Mouse (Mus musculus) cerebellum, postnatal 14 days (tissue): ENCODE measurements around the gene Nckap5l.
"Not testable (repeated sequence)": the region's sequence is repeated elsewhere in the genome, so short reads cannot be mapped to it uniquely, and the experiment has no call there.

Experiments
- DNase-seq, 2 experiments: peaks; one replicate each; pipeline ENCODE4 v3.0.0; 2021; ENCODE audit warnings: mixed read lengths in 2 of 2

Gene Nckap5l

DNA sequence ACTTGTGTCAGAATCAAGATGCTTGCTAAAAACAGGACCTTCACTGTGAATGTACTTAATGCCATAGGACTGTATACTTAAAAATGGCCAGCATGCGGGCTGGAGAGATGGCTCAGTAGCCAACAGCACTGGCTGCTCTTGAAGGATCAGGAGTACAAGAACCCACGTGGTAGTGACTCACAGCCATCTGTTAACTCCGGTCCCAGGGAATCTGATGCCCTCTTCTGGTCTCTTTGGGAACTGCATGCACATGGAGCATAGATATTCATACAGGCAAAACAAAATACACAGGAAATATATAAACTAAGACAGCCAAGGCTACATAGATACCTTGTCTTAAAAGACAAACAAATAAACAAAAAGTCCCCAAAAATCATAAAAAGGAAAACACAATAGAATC lies 11.5 kb upstream of the Nckap5l start:
- peak; percentile 93 to 96 for DNase-seq

DNA sequence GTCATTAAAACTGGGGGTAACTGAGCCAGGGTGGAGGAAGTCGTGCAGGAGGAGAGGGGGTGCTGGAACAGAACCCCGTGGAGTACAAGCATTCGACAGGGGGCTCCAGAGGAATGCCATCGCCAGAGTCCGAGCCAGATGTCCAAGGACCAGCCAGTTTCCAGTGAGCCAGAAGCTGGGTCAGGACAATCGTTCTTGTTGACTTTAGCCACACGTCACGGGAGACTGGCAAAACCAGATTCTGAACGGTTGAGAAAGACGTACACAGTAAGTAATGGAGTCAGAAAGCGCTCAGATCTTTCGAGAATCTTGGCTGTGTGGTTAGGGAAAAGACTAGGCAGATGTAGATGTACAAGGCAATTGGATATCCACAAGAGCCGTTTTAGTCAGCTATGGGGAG lies 5.6 kb upstream of the Nckap5l start:
- DNase-seq = no peak

DNA sequence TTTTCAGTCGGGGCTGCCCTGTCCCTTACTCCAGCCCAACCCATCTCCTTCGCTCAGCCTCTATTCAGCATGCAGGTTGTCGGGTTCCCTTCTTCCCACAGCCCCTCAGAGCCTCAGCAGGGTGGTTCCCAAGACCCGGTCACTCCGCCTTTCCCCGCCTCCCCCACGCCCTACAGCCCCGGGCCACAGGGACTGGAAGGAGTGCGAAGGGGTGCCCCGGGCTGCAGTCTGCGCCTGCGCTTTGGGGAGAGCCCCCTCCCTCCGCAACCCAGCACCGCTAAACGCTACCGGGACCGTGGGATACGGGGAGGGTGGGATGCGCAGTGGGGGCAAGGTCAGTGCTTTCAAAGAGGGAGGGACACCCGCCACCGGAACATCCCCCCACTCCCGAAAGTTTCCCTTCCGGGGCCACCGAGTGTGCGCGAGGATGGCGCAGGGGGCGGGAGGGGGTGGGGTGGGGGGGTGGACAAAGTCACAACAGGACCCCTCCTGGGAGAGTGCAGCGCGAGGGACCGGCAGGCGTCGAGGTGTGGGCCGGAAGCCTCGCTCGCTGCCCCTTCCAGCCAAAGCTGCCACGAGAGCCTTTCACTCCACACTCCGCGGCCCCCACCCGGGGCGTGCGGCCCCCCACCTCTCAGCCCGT lies 464 bp downstream of the Nckap5l start:
- peak; percentile 75 to 77 for DNase-seq

DNA sequence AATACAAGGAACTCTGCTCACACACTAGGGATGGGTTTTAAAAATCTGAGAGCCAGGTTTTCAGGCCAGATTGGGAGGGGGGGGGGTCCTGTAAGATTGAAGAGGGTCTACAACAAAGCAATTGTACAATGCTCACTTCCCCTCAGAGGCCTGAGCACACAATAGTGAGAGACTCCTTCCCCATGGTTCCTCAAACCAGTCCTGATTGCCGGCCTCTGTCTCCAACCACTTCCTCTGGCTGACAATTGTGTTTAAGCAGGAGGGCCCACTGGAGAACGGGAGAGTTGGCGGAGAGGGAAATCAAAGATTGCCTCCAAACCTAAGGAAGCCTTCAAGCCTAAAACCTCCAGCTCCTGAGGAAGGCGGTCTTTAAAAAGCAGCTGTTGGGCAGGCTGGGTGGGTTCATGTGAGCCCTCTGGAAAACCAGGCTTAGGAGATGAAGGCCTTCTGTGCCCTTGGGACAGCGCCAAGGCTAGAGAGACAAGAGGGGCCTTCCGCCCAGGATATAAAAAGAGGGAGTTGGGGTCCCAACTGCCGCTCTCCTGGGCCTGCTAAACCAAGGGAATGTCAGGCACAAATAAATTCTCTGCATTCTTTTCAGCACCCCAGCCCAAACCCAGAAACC lies 1.1 kb downstream of the Nckap5l start:
- peak; percentile 62 to 71 for DNase-seq

DNA sequence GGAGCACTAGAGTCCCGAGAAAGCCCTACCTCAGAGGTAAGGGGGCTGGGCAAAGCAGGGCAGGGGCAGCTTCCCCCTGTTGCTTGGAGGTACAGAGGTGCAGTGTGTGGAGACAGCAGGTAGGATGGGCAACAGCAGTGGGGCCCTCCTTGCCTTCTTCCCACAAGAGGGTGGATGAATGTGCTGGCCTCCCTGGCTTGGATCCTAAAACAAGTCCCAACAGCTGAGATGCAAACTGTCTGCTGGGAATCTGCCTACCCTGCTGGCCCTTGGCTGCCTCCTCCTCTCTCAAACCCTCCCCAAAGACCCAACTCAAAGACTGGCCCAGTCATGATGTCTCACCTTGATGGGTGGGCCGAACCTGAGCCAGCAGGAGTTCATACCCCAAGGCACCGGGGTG lies 2.1 kb downstream of the Nckap5l start:
- no peak for DNase-seq

DNA sequence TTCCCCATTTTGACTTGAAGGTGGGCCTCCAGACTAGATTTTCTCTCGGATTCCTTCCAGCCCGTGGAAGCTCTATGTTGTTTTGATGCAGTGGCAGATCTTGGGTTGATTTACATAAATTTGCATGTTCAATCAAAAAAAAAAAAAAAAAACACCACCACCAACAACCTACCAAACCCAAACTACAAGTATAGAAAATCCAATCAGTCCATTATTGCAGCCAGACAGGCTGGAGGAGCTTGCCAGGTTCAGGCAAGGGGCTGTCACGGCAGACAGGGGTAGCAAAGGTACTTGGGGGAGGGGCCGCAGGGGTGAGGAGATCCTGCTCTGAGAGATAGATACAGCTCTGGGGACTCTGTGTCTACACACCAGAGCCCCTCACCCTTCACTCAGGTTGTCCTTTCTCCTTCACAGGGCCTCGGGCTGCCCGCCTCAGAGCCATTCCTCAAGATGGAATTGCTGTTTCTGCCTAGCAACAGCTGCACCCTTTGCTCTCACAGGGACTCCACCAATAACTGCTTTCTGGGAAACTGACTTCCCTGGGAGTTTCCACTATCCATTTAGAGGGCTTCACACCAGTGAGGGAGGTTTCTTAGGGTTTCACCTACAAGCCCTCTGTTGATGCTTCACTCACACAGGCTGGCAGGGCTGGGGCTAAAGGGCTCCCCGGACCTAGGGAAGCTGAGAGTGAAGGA lies 2.8 kb downstream of the Nckap5l start:
- DNase-seq = no peak

DNA sequence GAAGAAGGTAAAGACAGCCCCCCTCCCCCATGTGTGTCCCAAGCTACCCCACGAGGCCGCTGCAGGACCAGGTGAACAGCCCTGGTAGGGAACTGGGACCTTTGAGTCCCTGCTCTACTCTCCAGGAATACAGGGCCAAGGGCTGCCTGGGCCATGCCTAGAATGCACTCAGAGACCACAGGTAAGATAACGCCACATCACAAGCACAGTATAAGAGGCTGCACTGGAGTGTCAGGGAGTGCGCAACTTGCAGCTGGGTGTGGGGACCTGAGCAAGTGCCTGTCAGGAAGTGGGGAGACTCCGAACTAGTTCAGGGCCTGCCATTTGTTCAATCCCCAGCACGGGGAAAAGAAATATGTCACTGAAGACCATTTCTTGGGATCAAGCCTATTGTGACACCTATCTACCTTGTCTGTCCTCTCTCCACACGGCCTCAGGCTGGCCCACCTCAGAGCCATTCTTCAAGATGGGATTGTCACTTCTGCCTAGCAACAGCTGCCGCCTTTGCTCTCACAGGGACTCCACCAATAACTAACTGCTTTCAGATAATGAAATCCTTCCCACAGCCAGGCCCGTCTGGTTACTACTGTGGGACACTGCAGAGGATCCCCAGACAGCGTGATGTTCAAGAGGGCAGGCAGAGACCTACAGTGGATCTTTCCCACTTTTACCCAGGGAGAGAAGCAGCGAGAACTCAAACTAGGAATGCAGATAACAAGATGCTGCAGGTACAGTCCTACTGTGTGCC lies 4.2 kb downstream of the Nckap5l start:
- DNase-seq = no peak

DNA sequence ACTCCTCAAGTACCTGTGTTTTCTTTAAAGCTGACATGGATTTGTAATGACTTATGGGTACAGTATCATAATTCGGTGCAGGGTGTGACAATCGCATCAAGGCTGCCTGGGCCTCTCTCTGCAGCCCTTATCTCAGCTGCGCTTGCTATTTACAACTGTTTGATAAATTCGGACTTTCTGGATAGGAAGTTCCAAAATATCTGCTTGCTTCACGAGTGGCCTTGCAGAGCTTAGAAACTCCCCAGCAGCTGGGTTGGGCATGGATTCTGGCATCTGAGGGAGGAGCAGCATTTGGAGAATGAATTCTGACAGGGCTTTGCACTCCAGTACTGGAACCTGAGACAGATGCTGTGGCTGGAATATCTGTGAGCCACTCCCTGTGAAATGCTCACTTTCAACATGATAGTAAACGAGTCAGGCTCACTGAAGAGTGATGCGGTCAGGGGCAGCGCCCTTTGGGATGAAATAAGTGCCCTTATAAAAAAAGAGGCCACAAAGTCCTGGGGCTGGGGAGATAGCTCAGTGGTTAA lies 7.7 kb downstream of the Nckap5l start:
- no peak for DNase-seq

DNA sequence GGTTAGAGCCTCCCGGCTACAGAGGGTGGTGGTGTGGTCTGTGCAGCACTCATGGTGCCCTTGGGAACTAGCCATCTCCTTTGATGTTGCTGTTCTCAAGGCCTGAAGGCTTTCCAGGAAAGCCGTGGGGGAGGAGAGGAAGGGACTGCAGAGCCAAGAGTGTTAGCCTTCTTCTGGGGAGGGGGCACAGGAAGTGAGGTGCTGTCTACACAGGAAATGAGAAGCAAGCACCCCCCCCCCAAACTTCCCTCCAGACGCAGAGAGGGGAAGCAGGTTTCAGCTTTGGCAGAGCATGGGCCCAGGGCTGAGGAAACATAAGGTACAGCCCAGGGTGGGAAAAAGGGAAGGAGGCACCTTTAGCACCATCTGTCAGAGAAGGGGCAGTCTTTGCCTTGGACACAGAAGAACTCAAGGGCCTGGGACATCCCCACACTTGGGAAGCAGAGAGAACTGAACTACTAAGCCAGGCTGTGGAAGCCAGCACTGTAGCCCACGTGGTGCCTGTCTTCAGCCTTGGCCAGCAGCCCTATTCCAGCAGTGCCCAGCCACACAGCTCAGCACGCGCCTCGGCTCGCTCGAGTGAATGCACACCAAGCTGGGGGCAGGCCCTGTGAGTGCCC lies 8.3 kb downstream of the Nckap5l start:
- DNase-seq = peak; percentile 85 to 86

DNA sequence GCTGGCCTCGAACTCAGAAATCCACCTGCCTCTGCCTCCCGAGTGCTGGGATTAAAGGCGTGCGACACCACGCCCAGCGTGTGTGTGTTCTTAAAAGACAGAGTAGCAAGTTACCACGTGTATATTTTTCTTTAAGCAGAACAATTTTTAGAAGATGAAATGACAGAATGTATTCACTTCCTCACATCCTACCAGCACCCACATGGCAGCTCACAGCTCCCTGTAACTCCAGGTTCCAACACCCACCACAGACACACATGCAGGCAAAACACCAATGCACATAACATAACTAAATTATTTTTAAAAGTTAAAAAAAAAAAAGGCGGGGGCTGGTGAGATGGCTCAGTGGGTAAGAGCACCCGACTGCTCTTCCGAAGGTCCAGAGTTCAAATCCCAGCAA lies 11.4 kb downstream of the Nckap5l start:
- DNase-seq = not testable (repeated sequence)

DNA sequence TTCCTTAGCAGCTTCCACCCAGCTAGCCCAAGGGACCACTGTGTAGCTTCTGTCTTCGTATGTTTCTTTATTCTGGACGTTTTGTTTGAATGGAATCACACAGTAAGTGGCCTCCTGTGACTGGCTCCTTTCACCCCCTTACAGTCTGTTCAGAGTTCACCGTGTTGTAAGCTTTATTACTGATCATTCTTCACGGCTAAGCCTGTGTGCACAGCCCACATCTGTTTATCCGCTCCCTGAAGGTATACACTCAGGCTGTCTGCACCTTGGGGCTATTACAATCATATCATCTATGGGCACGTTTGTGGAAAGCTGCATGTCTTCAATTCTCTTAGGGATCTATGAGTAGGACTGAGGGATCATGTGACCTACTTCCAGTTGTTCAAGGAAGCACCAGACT lies 12.0 kb downstream of the Nckap5l start:
- DNase-seq = no peak

DNA sequence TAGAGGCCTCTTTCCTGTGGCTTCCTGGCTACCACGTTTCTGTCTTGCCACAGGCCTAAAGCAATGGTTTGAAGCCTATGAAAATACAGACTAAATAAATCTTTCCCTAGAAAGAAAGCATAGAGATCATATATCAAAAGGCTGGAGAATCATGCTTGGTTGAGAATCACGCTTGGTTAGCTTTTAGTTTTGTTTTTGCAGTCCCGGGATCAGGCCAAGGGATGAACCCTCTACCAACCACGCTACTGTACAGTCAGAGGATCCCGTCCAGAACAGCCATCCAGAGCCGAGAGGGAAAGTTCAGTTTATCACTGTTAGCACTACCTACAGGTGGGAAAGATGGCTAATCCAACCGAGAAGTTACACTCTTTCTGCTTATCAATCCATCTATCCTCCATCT lies 15.2 kb downstream of the Nckap5l start:
- DNase-seq = no peak

DNA sequence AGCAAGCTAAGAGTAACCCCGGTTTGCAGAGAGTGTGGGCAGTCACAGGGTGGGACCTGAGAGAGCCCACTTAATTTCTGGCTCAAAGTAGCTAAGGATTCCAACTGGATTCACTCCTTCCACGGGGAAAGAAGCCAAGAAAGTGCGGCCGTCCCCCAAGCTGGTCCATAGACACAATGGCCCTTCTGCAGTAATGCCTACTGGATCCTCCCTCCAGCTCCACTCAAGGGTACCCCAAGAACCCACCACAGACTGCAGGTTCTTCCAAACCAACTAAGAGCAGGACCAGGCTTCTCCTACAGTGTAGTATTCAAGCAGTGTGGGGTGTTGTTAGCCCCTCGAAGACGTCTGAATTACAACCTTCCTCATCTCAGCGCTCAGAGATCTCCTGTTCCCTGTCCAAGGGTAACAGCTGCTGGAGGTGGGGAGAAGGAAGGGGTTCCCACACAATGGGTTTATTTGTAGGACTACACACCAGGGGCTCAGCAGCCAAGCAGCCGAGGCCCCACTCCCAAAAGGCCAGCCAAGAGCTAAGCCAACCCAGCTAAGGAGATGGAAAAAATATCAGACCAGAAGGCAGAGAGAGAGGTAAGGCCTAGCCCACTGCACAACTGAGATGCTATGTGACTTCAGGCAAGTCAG lies 16.6 kb downstream of the Nckap5l start:
- no peak for DNase-seq

DNA sequence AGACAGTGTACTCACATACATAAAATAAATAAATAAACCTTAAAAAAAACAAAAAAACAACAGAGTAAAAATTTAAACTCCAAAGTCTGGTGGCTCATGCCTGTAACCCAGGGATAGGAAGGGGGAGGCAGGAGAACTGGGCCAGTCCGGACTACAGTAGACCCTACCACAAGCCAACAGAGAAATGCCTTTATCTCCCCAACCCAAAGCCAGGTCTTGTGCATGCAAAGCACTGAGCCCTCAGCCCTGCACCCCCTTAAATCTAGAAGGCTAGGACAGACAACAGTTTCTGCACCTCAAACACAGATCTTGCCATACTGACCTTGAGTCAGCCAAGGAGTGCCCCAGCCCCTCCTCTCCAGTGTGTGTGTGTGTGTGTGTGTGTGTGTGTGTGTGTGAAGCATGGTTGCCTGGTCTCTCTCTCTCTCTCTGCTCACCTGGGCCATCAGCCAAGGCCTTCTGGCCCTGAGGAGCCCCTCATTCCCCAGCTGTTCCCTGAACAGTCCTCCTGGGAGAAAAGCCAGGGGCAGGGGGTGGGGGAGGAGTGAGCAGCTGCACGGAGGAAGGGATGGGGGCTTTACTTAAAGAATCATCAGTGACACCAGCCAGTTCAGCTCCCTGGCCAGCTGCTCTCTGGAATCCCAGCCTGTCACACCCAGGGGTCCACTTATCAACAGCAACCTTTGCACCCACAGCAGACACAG lies 17.3 kb downstream of the Nckap5l start:
- peak; percentile 65 to 86 for DNase-seq

DNA sequence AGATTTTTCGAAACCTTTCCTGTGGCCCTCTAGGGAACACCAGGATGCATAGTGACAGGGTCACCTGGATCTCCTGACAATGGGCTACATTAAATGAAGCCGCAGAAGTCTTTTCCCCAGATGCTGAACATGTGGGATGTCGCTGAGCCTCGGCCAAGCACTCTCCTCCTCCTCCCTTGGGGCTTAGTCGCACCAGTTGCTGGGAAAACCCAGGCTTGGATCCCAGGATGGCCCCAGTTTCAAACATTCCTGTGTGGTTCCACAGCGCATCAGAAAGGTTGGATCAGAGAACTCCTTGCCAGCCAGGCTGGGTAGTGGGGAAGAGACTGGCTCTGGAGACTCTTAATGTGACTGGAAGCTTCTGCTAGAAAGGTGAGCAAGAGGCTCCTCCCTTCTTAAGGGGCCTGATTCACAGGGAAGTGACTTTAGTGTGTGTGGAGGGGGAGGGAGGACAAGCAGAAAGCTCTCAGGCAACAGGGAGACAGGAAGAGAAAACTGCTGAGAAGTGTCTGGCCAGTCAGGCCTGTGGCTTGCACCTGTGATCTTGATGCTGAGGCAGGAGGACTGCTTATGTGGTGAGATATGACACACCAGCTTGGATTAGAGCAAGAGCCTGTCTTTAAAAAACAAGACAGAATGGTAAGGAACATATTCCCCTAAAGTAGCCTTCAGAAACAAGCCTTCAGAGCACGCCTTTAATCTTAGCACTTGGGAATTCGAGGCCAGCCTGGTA lies 18.4 kb downstream of the Nckap5l start:
- no peak for DNase-seq

DNA sequence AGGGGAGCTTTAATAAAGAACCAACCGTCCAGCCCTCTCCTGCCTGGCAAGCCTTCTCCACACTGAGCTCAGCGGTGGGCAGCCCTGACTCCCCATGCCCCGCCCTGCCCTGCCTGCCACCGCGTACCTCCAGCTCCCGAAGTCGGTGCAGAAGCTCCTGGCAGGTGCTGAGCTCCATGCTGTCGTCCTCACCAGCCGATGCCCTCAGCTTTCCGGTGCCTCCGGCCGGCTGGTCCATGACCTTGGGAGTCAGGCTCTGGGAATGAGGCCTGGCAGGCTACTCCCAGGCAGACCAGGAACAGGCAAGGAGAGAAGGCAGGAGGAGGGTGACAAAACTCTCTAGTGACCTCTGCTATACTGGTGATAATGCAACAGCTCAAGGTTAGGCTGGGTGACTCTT lies 23.6 kb downstream of the Nckap5l start:
- no peak for DNase-seq

DNA sequence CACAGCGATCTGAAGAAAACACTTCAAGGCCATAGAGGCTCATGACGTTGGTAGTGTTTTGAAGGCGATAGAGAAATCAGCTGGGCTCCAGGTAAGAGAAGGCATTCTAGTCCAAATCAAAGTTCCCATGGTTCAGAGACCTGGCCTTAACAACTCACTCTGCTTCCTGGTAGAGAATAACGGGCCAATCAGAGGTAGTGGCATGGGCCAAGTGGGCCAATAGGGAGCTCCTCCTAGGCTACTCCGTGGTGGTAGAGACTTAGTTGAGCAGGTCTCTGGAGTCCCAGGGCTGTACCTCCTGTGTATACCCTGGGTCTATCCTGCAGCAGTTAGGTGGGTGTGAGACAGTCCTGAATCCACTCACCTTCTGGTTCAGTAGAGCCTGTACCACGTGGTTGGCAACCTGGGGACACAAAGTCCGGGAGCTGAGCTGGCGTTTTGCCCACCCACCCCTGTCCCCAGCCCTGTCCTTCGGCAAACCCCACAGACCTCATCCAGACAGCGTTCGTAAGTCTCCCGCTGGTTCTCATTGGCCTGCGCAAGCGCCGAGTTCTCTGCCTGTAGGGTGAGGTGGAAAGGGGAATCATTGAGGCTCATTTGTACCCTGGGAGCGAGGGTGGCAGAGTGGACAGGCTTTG lies 24.3 kb downstream of the Nckap5l start:
- DNase-seq = no peak

DNA sequence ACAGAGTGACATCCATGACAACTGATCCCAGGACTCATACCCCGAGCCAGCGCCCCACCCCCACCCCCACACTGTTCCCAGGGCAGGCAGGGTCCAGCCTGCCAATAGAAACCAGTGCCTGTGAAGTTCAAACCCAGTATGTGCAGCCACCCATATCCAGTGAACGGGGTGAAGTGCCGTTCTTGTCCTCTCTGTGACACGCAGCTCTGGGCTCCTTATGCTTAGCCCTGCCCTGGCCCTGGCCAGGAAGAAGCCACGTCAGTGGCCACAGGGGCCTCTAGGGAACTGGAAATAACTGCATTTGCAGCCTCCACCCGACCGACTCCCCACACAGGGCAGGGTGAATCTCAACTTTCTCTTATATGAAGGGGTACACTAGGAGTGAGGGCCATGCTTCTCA lies 25.6 kb downstream of the Nckap5l start:
- no peak for DNase-seq

DNA sequence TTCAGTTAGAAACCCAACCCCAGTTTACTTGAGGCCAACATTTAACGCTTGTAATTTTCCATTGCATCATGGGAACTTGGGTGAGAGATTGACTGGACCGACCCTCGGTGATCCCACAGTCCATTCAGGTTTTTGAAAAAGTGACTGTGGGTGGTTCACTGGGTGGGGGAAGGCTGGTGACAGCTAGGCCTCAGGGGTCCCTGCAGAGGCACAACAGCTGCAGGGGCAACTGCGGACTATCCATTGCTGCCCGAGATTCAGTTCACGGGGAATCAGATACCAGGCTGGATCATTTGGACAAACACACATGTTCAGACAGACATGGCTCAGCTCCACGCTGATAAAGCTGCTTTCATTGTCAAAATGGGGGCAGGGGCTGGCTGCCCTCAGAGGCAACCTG lies 26.0 kb downstream of the Nckap5l start:
- no peak for DNase-seq

DNA sequence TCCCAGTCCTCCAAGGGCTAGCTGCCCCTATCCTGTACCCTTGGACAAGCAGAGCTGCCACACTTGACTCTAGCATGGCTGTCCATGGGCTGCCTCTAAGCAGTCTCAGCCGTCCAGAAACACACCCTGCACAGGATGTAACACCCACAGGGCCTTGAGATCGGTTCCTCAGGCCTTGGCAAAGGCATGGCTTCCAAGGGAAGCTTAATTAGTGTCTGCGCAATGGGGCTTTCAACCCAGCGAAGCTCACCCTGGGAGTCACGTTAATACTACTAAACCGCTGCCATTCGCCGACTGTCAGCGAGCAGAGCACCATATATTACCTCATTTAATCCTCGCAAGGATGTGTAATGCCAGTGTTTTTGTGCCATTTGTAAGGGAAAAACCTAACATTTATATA lies 26.5 kb downstream of the Nckap5l start:
- no peak for DNase-seq

DNA sequence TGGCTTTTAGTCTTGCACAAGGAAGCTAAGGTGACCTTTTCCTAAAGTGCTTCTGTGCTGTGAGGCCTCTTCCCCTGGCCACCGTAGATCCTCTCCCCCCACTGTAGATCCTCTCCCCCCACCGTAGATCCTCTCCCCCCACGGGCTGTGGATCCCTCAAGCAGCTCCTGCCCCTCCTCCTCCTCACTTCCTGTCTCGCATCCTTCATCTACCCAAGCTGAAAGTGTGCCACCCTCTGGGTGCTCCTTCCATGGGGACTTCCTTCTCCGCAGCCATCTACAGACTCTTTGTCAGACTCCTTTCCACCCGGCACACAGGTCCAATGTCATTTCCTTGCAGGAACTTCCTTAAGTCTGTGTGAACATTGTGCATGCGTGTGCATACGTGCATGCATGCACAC lies 27.2 kb downstream of the Nckap5l start:
- DNase-seq = no peak
